Mouse (Mus musculus) bone marrow macrophage, adult 2 months (primary cell): ENCODE data around the gene Rhot1.
"Not testable (repeated sequence)": the region's sequence is repeated elsewhere in the genome, so short reads cannot be mapped to it uniquely, and the experiment has no call there.

Experiments
- CTCF ChIP-seq: IDR thresholded peaks from 2 replicates; pipeline ENCODE4 v1.5.1; 2012; ENCODE audit warnings: low read depth, mild to moderate bottlenecking, low read length, moderate library complexity
- POLR2A ChIP-seq: IDR thresholded peaks from 2 replicates; pipeline ENCODE4 v1.6.1; 2012; ENCODE audit warnings: mild to moderate bottlenecking, low read depth, low read length, borderline replicate concordance

GRCm38 (mm10) chr11:80183054-80183704 lies 25.6 kb upstream of the Rhot1 start:
- not testable (repeated sequence) for TF ChIP-seq POLR2A, CTCF
